Mouse (Mus musculus) embryonic facial prominence, embryonic 12.5 days (tissue): ENCODE data around the gene Zfp667. TPM values are rescaled to one million over a fixed set of nuclear protein-coding genes. Genes with fewer than 3 reads are reported as not detected.
"Not testable (repeated sequence)": the region's sequence is repeated elsewhere in the genome, so short reads cannot be mapped to it uniquely, and the experiment has no call there.

ENCODE experiments used
- ATAC-seq: fragments of 200-750 bp; cut with Nextera tagmentation; 2 replicates; pipeline ENCODE4 v1.8.0; 2017; ENCODE audit not compliant: insufficient number of reproducible peaks, insufficient read depth, low FRiP score, low TSS enrichment
- H3K27ac ChIP-seq: fragments of 300-500 bp; sonication (generic); 2 replicates; pipeline ENCODE4 v1.5.1; 2016; ENCODE audit warnings: mild to moderate bottlenecking
- H3K27me3 ChIP-seq: fragments of 300-500 bp; sonication (generic); 2 replicates; pipeline ENCODE4 v1.6.1; 2016; ENCODE audit warnings: mild to moderate bottlenecking, moderate library complexity
- H3K36me3 ChIP-seq: fragments of 300-500 bp; sonication (generic); 2 replicates; pipeline ENCODE4 v1.6.1; 2016; ENCODE audit warnings: mild to moderate bottlenecking
- H3K4me1 ChIP-seq: fragments of 300-500 bp; sonication (generic); 2 replicates; pipeline ENCODE4 v1.6.1; 2016
- H3K4me2 ChIP-seq: fragments of 300-500 bp; sonication (generic); replicated peaks from 2 replicates; pipeline ENCODE4 v1.6.1; 2016; ENCODE audit warnings: mild to moderate bottlenecking, moderate library complexity
- H3K4me3 ChIP-seq: fragments of 300-500 bp; sonication (generic); 2 replicates; pipeline ENCODE4 v1.5.1; 2016; ENCODE audit warnings: mild to moderate bottlenecking
- H3K9ac ChIP-seq: fragments of 300-500 bp; sonication (generic); 2 replicates; pipeline ENCODE4 v1.6.1; 2016; ENCODE audit warnings: mild to moderate bottlenecking, moderate library complexity
- H3K9me3 ChIP-seq: fragments of 300-500 bp; sonication (generic); 2 replicates; pipeline ENCODE4 v1.6.1; 2016; ENCODE audit warnings: mild to moderate bottlenecking, moderate library complexity
- WGBS: fragments of 180-500 bp; shearing (Covaris S2); methylation state at CpG from one replicate; pipeline ENCODE4 v1.1.7; 2016; 5-methylcytosine and 5-hydroxymethylcytosine counted together
- polyA plus RNA-seq: library from polyadenylated mRNA; unstranded; fragments of >200 nt; fragmentation: Nextera tagmentation; extraction: Ambion mirVana; gene quantifications from 2 replicates; pipeline ENCODE4 v1.2.1, GENCODE M21; 2016

Zfp667 gene
- polyA plus RNA-seq, 1 experiment from 2014 or later, result 8.4 TPM

- H3K27ac ChIP-seq, result no peak overlapping the region
- H3K4me1 ChIP-seq, result no peaks in the 10 kb centered on the region
- no peaks in the 10 kb centered on the region for H3K27me3 ChIP-seq
- ATAC-seq, result no peak
- H3K4me3 ChIP-seq, result no peak overlapping the region
- H3K9ac ChIP-seq, result no peak overlapping the region
- 65% methylated on average over 8 of the region's 8 CpGs for WGBS
- no peaks in the 10 kb centered on the region for H3K9me3 ChIP-seq
- H3K36me3 ChIP-seq, result no peaks in the 10 kb centered on the region
- H3K4me2 ChIP-seq, result no peak overlapping the region
Observed at GRCm38 (mm10) chr7:6265695-6266094, 20.7 kb upstream of the Zfp667 start.

- Histone ChIP-seq H3K4me2 (no peak overlapping the region), H3K27ac (no peak overlapping the region), H3K27me3 (no peaks in the 10 kb centered on the region), H3K4me1 (no peaks in the 10 kb centered on the region), H3K9me3 (no peaks in the 10 kb centered on the region), H3K9ac (no peak overlapping the region), H3K36me3 (no peaks in the 10 kb centered on the region), H3K4me3 (no peak overlapping the region)
- 69% methylated on average over 3 of the region's 3 CpGs for WGBS
- no peak for ATAC-seq
Observed at GRCm38 (mm10) chr7:6277906-6278305, 8.5 kb upstream of the Zfp667 start.

GRCm38 (mm10) chr7:6282749-6283148, 3.6 kb upstream of the Zfp667 start:
- WGBS, result 0% methylated on average over 1 of the region's 1 CpGs
- no peak for ATAC-seq
- no peak overlapping the region for H3K27ac ChIP-seq

GRCm38 (mm10) chr7:6283451-6284075, 2.8 kb upstream of the Zfp667 start:
- ATAC-seq, result 0 out of 2 replicates have a peak, but pooled peaks have one; percentile 41
- Histone ChIP-seq H3K27ac (peak overlapping the region; percentile 73), H3K36me3 (no peaks in the 10 kb centered on the region), H3K4me1 (peaks cover 4% of the 10 kb centered on the region), H3K4me2 (peak overlapping the region; percentile 53), H3K9ac (peak overlapping the region; percentile 50), H3K9me3 (no peaks in the 10 kb centered on the region), H3K27me3 (no peaks in the 10 kb centered on the region), H3K4me3 (peak overlapping the region; percentile 50)
- WGBS, result 1% methylated on average over 23 of the region's 23 CpGs

More at GRCm38 (mm10) chr7:6282749-6283148, 3.6 kb upstream of the Zfp667 start:
- Histone ChIP-seq H3K9ac (peak overlapping the region; percentile 50), H3K36me3 (no peaks in the 10 kb centered on the region), H3K4me3 (peak overlapping the region; percentile 50), H3K27me3 (no peaks in the 10 kb centered on the region), H3K4me2 (peak overlapping the region; percentile 53), H3K4me1 (peaks cover 4% of the 10 kb centered on the region), H3K9me3 (no peaks in the 10 kb centered on the region)

GRCm38 (mm10) chr7:6284442-6285012, 1.9 kb upstream of the Zfp667 start:
- no peak for ATAC-seq
- Histone ChIP-seq H3K27ac (no peak overlapping the region), H3K4me1 (peaks cover 4% of the 10 kb centered on the region), H3K27me3 (no peaks in the 10 kb centered on the region), H3K9me3 (no peaks in the 10 kb centered on the region), H3K4me2 (no peak overlapping the region), H3K36me3 (no peaks in the 10 kb centered on the region), H3K4me3 (no peak overlapping the region), H3K9ac (no peak overlapping the region)
- WGBS, result 86% methylated on average over 4 of the region's 4 CpGs

- peak overlapping the region; percentile 69; the same call in 1 of the 2 replicates for H3K4me2 ChIP-seq
- WGBS, result 89% methylated on average over 6 of the region's 6 CpGs
- 0 out of 2 replicates have a peak overlapping the region, but pooled peaks have one; percentile 72 for H3K27ac ChIP-seq
- no peak for ATAC-seq
- 0 out of 2 replicates have a peak overlapping the region, but pooled peaks have one; percentile 53 for H3K4me3 ChIP-seq
- no peaks in the 10 kb centered on the region for H3K9me3 ChIP-seq
- H3K9ac ChIP-seq, result no peak overlapping the region
- H3K27me3 ChIP-seq, result no peaks in the 10 kb centered on the region
- peaks cover 4% of the 10 kb centered on the region for H3K4me1 ChIP-seq
- no peaks in the 10 kb centered on the region for H3K36me3 ChIP-seq
Observed at GRCm38 (mm10) chr7:6285366-6285765, 1.0 kb upstream of the Zfp667 start.

- H3K9ac ChIP-seq, result peak overlapping the region; percentile 58
- H3K36me3 ChIP-seq, result no peaks in the 10 kb centered on the region
- peaks cover 4% of the 10 kb centered on the region for H3K4me1 ChIP-seq
- peak overlapping the region; percentile 53 for H3K4me3 ChIP-seq
- no peaks in the 10 kb centered on the region for H3K27me3 ChIP-seq
- H3K27ac ChIP-seq, result no peak overlapping the region
- peak; percentile 22; the same call in 1 of the 2 replicates for ATAC-seq
- no peaks in the 10 kb centered on the region for H3K9me3 ChIP-seq
- WGBS, result 35% methylated on average over 15 of the region's 15 CpGs
- H3K4me2 ChIP-seq, result peak overlapping the region; percentile 69
Observed at GRCm38 (mm10) chr7:6286921-6287531, 647 bp downstream of the Zfp667 start.

- not testable (repeated sequence) for H3K9ac ChIP-seq, H3K36me3 ChIP-seq, ATAC-seq, H3K27ac ChIP-seq, H3K4me3 ChIP-seq, H3K4me2 ChIP-seq, H3K4me1 ChIP-seq, H3K9me3 ChIP-seq, H3K27me3 ChIP-seq
- 85% methylated on average over 5 of the region's 6 CpGs for WGBS
Observed at GRCm38 (mm10) chr7:6291121-6291520, 4.7 kb downstream of the Zfp667 start.

GRCm38 (mm10) chr7:6300796-6301195, 14.4 kb downstream of the Zfp667 start:
- 78% methylated on average over 11 of the region's 11 CpGs for WGBS
- H3K9me3 ChIP-seq, H3K9ac ChIP-seq, H3K27me3 ChIP-seq, H3K4me1 ChIP-seq, H3K4me2 ChIP-seq, H3K4me3 ChIP-seq, ATAC-seq, H3K27ac ChIP-seq: not testable (repeated sequence)
- H3K36me3 ChIP-seq, result peaks cover 14% of the 10 kb centered on the region

GRCm38 (mm10) chr7:6330458-6331232, 44.3 kb downstream of the Zfp667 start:
- Histone ChIP-seq H3K36me3 (peaks cover 11% of the 10 kb centered on the region; the same call in 1 of the 2 replicates), H3K4me1 (peaks cover 12% of the 10 kb centered on the region; the same call in 1 of the 2 replicates), H3K4me2 (peak overlapping the region; percentile 60), H3K27ac (peak overlapping the region; percentile 88), H3K4me3 (peak overlapping the region; percentile 57), H3K9ac (peak overlapping the region; percentile 81), H3K9me3 (no peaks in the 10 kb centered on the region), H3K27me3 (no peaks in the 10 kb centered on the region)
- 17% methylated on average over 23 of the region's 23 CpGs for WGBS
- peak; percentile 81 for ATAC-seq

GRCm38 (mm10) chr7:6331233-6331956, 45.0 kb downstream of the Zfp667 start, which contains the start of gene Zfp583:
Gene Zfp583 (minus strand): TSS chr7:6331285.
- H3K9ac ChIP-seq, result peak within 1 kb of the TSS; percentile 81
- H3K27ac ChIP-seq, result peak within 1 kb of the TSS; percentile 88
- peaks cover 8% of the 10 kb centered on the region; the same call in 1 of the 2 replicates for H3K36me3 ChIP-seq
- H3K4me1 ChIP-seq, result peaks cover 12% of the 10 kb centered on the region; the same call in 1 of the 2 replicates
- ATAC-seq, result peak; percentile 94
- 6% methylated on average over 31 of the region's 31 CpGs for WGBS
- no peaks in the 10 kb centered on the region for H3K9me3 ChIP-seq
- H3K27me3 ChIP-seq, result no peaks in the 10 kb centered on the region
- H3K4me2 ChIP-seq, result peak within 1 kb of the TSS; percentile 60
- H3K4me3 ChIP-seq, result peak within 1 kb of the TSS; percentile 57
